Mouse (Mus musculus) cerebellum, adult 18-20 months (tissue): ENCODE data around the gene Mrps2.
"Not testable (repeated sequence)": the region's sequence is repeated elsewhere in the genome, so short reads cannot be mapped to it uniquely, and the experiment has no call there.

Source experiments
- DNase-seq, 2 experiments: peaks; one replicate each; pipeline ENCODE4 v3.0.0; 2021

The Mrps2 gene

DNA sequence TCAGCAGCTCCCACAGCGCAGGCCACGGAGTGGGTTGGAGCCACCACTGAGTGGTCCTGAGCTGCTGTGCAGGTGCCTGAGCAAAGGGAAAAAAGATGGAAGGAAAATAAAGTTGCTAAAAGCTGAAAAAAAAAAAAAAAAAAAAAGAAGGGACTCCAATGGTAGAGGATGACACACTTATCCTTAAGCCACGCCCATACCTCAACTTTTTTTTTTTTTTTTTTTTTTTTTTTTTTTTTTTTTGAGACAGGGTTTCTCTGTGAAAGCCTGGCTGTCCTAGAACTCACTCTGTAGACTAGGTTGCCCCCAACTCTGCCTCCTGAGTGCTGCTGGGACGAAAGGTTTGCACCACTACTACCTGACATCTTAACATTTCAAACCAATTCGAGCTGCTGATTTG is 10.1 kb downstream of the Mrps2 start:
- not testable (repeated sequence) for DNase-seq

DNA sequence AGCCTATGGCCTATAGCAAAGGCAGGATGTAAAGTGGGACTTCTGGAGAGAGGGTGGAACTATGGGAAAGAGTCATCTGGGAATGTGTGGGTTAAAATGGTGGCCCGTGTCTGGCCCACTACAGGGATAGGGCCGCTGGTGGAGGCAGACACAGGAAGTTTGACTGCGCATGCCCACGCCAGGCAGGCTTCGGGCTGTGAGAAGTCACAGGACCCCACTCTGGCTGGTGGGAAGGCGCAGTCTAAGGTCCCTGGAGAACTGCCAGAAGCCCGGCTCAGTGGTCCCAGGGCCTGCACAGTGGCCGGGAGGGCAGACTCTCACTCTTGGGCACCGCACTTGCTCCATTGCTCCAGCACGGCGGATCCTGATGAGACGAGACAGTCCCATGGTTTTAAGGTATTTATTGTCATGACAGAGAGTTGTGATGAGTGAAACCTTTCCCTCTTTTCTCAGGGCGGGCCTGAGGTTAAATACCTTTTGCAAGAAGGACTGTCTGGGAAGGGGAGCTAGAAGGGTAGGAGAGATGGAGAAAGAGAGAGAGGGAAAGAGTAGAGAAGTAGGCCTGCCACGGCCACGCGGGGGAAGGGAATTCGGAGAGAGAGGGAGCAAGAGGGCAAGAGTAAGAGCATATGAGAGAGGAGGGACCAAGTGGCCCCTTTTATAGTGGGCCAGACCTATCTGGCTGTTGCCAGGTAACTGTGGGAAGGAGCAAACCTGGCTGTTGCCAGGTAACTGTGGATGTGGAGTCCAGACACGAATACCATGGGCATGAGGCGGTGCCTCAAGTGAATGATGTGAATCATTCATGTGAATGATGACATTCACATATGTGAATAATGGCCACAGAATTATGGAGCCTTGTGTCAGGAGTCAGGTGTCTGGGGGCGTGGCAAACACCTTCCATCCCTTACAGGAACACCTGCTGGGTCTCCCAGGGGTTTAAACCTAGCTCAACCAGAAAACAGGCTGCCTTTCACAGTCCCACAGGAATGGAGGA is 11.6 kb downstream of the Mrps2 start:
- no peak for DNase-seq

DNA sequence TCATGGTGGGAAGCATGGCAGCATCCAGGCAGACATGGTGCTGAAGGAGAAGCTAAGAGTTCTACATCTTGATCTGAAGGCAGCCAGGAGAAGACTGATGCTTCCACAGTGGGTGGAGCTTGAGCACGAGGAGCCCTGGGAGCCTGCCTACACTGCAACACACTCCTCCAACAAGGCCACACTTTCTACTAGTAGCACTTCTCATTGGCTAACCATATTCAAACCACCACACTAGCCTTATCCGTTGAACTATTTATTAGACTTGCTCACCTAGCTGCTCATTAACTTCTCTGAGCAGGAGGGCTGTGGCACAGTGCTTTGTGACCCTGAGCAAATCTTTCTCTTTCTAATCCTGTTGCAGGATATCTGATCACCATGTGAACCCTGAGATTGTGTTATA is 16.0 kb downstream of the Mrps2 start:
- DNase-seq, result no peak

DNA sequence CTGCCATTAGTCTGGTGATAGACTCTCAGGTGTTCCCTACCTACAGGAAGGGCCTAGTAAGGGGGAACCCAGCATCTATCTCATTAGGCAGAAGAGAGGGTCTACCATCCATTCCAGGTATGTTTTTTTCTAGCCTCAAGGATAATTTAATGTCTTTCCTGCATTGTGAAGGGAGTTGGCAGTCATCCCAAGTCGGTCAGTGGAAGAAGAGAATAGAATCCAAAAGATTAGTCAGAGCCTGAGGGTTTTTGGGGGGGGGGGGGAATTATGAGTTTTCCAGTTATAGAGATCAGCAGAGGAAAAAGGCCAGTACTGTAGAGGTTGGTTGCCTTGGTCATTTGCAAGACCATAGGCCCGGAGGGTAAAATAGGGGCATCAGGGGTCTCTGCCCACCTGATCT is 26.7 kb downstream of the Mrps2 start:
- DNase-seq, result no peak

DNA sequence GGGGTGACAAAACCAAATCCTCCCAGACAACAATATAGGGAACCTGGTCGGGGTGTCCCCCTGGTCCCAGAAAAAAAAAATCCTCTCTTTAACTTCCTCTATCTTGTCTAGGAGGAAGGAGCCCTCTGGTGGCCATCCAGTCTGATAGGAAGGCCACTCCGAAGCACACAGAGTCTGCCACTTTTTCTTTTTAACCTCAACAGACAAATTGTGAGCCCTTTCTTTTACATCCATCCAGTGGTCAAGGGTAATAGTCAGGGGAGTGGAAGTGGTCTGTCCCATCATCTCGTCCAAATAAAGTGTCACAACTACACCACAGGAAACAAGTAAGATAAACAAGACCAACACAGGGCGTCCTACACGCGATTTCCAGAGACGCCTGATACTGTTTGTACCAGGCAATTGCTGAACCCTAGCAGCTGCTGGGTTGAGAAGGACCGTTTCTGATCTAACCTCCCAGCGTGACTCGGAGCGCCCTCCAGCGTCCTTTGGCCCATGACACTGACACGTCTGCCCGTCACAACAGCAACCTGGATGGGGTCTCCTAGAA is 27.4 kb downstream of the Mrps2 start:
- peak in 1 of 2 experiments; percentile 10 for DNase-seq

DNA sequence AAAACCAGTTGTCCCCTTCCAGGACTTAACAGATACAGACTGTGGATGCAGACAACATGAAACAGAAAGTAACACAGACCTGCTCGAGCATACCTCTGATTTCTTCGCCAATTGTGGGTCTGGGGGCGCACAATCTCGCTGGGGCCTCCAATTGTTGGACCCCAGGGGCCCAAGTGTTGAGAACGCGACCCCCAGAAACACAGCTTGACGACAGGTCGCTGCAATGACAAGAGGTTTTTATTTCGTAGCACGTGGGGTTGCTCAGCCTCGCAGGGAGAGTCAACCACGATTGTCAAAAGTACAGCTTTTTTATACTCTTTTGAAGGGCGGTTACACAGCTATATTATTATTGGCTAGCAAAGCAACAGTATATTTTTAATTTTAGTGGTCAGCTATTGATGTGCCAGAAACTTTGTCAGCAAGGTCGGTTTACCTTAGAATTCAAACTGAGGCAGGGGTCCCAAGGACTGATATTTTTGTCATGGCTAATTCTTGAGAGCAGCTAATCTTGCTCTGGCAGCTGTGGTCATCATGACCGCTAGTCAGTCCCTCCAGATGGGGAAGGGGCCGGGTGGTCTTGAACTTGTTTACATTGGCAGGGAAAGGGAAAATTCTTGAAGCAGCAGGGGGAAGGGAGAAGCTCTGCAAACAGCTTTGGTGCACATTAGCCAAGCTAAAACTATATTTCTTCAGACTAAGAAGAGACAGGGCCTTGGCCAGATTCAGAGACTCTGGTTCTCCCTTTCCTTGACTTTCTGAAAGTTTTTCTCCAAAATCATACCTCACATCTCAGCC is 28.1 kb downstream of the Mrps2 start:
- no peak for DNase-seq

DNA sequence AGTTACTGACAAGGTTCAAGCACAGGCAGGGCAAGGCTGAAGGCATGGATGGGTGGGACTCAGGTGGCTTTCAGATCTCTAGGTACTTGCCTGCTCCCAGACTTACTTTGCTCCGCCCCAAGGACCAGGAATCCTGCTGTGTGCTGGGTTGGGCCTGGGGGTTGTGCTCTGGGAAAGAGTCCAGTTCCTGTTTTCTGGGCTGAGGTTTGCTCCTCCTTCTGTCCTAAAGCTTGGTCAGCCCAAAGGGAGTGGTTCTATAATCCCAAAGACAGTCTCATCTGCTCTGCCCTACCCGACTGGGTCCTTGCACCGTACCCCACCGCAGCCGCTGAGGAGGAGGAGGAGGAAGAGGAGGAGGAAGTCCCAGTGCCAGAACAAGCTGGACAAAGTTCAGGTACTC is 28.8 kb downstream of the Mrps2 start, which contains the start of gene Gbgt1:
Gene Gbgt1 (plus strand): TSS at position 221 of the 400 bp plus-strand sequence.
- DNase-seq, result no peak

DNA sequence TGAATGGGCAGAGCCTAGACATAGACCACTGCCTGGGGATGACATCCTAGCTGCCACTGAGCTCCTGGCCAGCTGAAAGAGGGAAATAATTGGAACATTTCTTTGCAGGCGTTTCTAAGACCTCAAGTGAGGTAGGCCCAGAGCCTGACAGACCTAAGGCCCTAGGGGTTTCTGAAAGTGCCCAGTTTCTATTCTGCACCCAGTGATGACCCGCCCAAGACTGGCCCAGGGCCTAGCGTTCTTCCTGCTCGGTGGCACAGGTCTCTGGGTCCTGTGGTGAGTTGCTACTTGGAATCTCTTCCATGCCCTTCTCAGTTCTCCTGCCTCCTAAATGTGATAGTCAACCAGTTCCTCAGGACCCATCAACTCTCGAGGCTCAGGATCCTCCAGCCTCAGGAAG is 29.7 kb downstream of the Mrps2 start:
- no peak for DNase-seq

DNA sequence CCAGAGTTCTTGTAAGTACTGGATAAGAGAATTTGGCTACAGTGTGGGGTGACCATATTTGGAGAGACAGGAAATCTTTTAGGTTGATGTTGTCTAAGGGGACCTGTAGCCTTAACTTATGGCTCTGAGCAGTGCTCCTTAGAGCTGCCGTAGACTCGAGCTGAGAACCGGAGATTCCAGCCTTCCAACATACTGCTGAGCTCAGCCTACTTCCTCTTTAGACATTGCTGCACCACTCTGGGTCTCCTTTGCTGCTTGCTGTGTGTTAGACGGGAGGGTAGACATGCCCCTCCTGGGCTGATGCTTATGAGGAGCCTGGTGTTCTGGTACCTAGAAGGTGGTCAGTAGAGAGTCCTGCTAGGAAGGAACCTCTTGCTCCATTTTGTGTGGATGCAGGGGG is 30.6 kb downstream of the Mrps2 start:
- no peak for DNase-seq

DNA sequence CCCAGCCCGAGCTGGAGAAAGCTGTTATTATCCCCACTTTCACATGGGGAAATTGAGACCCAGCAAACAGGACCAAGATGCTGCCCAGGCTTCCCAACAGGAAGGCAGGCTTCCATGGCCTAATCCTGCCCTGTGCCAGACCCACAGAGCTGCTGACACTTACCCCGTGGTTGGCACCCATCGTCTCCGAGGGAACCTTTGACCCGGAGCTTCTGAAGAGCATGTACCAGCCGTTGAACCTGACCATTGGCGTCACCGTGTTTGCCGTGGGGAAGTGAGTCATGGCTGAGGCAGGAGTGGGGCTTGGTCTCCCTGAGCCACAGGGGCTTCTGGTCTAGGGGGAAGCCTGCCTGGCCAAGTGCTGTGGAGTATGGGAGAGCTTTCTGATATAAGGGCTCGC is 35.1 kb downstream of the Mrps2 start:
- DNase-seq, result no peak

DNA sequence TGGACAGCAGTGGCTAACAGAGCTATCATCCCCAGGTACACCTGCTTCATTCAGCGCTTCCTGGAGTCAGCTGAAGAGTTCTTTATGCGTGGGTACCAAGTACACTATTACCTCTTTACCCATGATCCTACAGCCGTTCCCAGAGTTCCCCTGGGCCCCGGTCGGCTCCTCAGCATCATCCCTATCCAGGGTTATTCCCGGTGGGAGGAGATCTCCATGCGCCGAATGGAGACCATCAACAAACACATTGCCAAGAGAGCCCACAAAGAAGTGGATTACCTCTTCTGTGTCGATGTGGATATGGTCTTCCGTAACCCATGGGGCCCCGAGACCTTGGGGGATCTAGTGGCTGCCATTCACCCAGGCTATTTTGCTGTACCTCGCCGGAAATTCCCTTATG is 36.8 kb downstream of the Mrps2 start:
- DNase-seq, result no peak

DNA sequence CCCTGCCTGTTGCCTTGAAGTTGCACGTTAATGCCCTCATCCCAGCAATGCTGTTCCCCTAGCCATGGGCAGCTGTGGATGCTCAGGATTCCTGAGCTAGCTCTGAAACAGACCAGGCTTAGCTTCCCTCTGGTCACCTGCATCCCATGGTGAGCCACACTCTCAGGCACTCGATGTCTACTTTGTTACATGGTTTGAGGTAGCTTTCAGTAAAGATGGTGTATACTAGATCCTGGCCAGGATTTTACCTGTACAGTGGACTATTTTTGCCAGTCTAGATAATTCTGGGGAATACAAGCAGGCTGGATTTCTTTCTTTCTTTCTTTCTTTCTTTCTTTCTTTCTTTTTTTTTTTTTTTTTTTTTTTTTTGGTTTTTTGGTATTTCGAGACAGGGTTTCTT is 37.9 kb downstream of the Mrps2 start, which contains the start of gene Gm10134:
Gene Gm10134 (plus strand): TSS at position 301 of the 400 bp plus-strand sequence.
- no peak for DNase-seq

DNA sequence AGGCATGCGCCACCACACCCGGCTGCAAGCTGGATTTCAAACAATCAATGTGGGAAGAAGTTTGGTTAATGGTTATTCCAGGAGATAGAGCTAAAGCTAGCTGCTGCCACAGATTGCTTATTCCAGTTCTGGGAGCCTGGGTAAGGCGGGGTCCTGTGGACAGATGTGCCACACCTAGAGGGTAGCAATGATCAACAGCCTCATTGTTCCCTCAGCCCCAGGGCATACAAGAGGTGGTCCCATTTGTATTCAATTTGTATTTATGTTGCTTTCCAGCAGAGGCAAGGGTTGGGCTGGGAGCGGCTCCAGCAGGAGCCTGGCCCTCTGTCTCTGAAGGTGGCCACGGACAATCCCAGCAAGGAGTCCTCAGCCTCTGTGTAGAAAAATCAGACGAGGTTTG is 38.4 kb downstream of the Mrps2 start:
- DNase-seq, result no peak

DNA sequence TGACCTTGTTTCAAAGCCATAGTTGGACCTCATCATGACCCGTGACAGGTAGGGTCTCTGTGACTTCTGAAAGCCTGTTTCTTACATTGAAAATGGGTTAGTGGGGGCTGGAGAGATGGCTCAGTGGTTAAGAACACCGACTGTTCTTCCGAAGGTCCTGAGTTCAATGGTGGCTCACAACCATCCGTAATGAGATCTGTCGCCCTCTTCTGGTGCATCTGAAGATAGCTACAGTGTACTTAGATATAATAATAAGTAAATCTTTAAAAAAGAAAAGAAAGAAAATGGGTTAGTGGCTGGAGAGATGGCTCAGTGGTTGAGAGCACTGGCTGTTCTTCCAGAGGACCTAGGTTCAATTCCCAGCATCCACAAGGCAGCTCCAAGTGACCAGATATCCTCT is 43.7 kb downstream of the Mrps2 start:
- DNase-seq, result peak; percentile 8

DNA sequence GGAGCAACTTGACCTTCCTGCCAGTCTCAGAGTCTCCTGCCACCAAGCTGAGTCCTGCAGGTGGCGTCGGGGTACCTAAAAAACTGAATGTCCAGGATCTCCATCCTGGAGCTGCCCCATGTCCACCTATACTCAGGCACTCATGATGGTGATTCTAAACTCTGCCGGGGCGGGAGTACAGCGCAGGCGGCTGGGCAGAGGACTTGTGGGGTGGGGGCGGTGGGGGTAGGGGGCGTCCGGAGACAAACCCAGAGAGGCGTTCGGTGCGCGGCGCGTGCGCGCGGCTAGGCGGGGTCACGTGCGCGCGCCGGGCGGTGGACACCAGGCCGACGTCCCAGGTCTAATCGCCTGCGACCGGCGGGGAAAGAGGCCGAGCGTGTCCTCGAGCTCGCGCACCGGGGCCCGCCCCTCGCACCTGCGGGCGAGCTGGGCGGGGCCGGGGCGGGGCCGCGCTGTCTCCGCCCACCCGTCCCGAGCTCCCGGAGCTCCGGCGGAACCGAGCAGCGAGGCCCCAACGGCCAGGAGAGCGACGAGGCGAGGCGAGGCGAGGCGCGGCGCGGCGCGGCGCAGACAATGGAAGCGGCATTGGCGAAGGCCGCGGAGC is 45.0 kb downstream of the Mrps2 start, which contains the start of gene Ralgds:
Gene Ralgds (plus strand): TSS at position 328 of the 604 bp plus-strand sequence.
- DNase-seq, result peak; percentile 84 to 88

DNA sequence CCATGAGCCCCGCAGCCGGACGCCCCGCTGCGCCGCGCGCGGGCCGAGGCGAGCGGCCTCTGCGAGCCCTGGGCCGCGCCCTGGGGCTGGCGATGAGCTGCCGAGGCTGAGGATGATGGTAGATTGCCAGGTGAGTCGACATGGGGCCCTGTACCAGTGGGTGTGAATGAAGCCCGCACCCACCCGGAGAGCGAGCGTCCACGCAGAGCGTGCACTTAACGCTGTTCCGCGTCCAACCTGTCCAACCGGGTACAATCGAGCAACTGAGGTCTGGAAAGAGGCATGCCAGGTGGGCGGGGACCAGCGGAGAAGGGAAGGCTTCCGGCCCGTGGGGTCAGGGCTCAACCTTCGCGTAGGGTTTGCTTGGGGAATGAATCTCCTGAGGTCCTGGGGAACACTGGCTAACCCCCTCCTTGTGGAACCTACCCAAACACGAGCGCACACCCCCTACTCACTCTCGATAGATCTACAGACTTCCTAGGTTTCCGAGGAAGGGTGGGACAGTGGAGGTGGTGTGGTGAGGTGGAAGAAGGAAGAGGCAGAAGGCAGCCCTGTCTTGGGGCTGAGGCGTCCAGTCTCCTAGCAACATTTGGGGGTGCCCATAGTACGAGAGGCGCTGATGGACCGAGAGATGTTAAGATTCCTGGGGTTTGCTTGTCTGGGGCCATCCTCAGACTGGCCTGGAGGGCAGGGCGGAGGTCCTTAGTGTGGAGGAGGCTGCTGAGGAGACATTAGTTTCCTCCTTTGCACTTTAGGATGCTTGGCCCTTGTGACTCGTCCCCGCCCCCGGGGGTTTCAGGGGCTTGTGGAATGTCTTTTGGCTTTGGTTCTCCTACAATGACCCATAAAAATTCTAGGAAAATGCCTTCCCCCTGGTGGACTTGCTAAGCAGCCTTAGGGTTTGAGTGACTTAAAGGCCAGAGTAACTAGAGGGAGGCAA is 45.8 kb downstream of the Mrps2 start:
- peak; percentile 50 to 62 for DNase-seq

DNA sequence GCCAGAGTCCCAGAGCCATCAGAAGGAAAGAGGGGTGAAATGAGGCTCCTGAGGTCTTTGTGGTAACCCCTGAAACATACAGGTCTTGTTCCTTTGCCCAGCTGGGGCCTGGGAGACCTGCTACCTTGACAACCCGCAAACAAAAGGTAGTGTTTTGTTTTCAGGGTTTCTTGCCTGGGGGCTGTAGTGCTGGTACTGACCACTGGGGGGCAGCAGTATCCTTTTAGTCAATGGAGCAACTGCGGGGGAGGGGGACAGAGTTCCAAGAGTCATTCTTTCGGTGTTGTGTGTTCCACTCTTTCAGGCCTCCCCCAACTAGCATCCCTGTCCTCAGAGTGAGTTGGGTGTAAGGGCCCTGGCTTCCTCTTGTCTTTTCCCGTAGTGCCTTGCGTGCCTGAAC is 46.6 kb downstream of the Mrps2 start:
- DNase-seq, result peak; percentile 84 to 93

DNA sequence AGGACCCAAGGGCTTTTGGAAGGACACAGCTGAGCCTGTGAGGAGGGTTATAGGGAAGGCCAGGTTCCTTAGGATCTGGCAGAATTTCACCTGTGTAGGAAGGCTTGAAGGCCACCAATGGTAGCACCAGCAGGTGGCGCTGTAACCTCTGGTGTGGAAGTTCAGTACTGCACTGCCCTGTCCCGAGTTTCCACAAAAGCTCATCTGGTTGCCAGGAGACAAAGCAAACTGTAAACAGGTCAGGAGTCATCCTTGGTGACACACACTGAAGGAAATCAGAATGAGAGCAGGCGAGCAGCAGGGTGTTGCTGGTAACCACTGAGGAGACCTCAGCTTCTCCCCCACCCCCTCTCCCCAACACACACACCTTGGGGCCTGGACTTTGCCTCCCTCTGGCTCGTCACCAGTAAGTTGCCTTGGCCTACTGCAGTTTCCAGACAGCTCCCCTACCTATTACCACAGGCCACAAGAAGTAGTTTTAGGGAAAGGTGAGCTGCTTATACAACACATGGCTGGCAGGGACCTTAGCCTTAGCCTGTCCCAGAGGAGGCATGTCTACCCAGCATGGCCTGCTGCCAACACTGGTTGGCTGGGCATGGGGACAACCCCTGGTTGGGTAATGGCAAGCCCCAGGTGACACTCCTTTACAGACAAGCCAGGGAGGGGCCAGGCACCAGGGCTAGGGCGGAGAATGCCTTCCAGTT is 49.5 kb downstream of the Mrps2 start:
- peak; percentile 75 to 84 for DNase-seq

DNA sequence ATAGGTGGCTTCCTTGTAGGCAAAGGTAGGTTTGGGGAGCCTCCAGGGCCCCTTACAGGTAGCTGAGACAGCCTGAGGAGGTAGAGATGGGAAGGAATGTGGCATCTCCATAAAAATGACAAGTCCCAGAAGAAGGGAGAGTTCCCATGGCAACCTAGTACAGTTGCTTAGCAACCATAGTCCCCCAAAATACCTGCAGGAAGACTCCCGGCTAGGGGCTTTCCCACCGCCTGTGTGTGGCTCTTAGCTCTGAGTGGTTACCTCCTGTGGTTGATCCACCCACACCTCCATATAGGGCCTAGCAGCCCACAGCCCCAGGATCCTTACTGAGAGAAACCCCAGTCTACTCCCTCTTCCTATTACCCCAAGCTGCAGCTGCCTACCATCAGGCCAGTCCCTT is 50.4 kb downstream of the Mrps2 start:
- no peak for DNase-seq

DNA sequence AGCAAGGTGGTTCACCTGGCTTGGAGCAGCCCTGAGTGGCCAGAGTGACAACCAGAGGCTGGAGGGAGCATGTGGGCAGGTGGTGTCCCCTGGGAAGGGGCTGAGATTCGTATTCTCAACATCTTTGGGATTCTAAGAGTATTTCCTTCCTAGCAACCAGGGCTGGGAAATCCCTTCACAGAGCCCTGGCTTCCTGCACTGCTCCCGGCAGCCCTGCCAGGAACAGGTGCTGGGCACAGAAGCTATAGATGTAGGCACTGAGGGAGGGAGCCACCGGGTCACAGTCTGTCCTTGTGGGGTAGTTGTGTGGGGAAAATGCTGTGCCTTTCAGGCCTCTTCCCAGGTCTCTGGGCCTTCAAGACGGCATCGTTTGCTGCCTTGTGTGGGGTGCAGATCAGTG is 52.7 kb downstream of the Mrps2 start:
- peak; percentile 74 to 82 for DNase-seq
